Mouse (Mus musculus) kidney, adult 2 months (tissue): ENCODE measurements at regions not wholly inside any gene's neighbourhood (a gene's known extent, or its start where the extent isn't known, plus 50 kb on each side); places are given as distances from the start of the nearest gene placed in this dataset.

Source experiments
- CTCF ChIP-seq: fragments of 200-500 bp; conservative IDR thresholded peaks from 2 replicates; pipeline ENCODE4 v1.5.1; 2011; ENCODE audit warnings: low read depth, mild to moderate bottlenecking, control low read depth, low read length, moderate library complexity, mixed read lengths; ENCODE audit not compliant: insufficient read depth, insufficient read length
- POLR2A ChIP-seq: fragments of 200-500 bp; IDR thresholded peaks from one replicate; pipeline ENCODE4 v1.6.1; 2011; ENCODE audit warnings: low read depth, low read length, control low read depth

DNA sequence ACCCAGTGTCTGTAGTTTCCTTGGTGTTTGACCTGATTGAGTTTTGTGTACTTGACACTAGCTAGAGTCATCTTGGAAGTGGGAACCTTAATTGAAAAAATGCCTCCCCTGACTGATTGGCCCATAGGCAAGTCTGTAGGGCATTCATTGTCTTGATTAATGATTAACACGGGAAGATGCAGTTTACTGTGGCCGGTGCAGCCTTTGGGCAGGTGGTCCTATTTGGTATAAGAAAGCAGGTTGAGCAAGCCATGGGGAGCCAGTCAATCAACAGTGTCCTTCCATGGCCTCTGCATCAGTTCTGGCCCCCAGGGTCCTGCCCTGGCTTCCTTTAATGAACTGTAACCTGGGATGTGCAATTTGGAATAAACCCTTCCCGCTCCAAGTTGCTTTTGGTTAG lies 72.3 kb downstream of the Itgb2l start:
- TF ChIP-seq POLR2A, result no peak
- no peak for TF ChIP-seq CTCF
